Mouse (Mus musculus) forebrain, embryonic 14.5 days (tissue): ENCODE data around the gene Cks2. TPM values are rescaled to one million over a fixed set of nuclear protein-coding genes. Genes with fewer than 3 reads are reported as not detected.

ENCODE experiments used
- ATAC-seq: fragments of 200-750 bp; cut with Nextera tagmentation; 2 replicates; pipeline ENCODE4 v1.8.0; 2017; ENCODE audit warnings: mild to moderate bottlenecking, moderate library complexity
- DNase-seq: peaks from one replicate; pipeline ENCODE4 v3.0.0-alpha.2; 2015; ENCODE audit warnings: low spot score
- H3K27ac ChIP-seq: fragments of 300-500 bp; sonication (generic); 2 replicates; pipeline ENCODE4 v1.5.1; 2014; ENCODE audit warnings: low read depth, mild to moderate bottlenecking, control low read depth, low read length, moderate library complexity
- H3K27me3 ChIP-seq: fragments of 300-500 bp; sonication (generic); replicated peaks from 2 replicates; pipeline ENCODE4 v1.6.1; 2014; ENCODE audit warnings: low read length, control low read depth, mixed read lengths; ENCODE audit not compliant: control insufficient read depth, insufficient read depth
- H3K36me3 ChIP-seq: fragments of 300-500 bp; sonication (generic); 2 replicates; pipeline ENCODE4 v1.6.1; 2014; ENCODE audit warnings: low read length, control low read depth; ENCODE audit not compliant: control insufficient read depth, insufficient read depth
- H3K4me1 ChIP-seq: fragments of 300-500 bp; sonication (generic); 2 replicates; pipeline ENCODE4 v1.6.1; 2014; ENCODE audit warnings: antibody characterized with exemption, low read length, control low read depth; ENCODE audit not compliant: control insufficient read depth, insufficient read depth
- H3K4me2 ChIP-seq: fragments of 300-500 bp; sonication (generic); 2 replicates; pipeline ENCODE4 v1.6.1; 2014; ENCODE audit warnings: mild to moderate bottlenecking, control low read depth, low read length
- H3K4me3 ChIP-seq: fragments of 300-500 bp; sonication (generic); 2 replicates; pipeline ENCODE4 v1.5.1; 2014; ENCODE audit warnings: low read depth, low read length, control low read depth
- H3K9ac ChIP-seq: fragments of 300-500 bp; sonication (generic); 2 replicates; pipeline ENCODE4 v1.6.1; 2014; ENCODE audit warnings: mild to moderate bottlenecking, low read length, control low read depth, moderate library complexity
- H3K9me3 ChIP-seq: fragments of 300-500 bp; sonication (generic); replicated peaks from 2 replicates; pipeline ENCODE4 v1.6.1; 2016; ENCODE audit warnings: low read length, control low read depth, mixed read lengths; ENCODE audit not compliant: control insufficient read depth
- WGBS: fragments of 180-500 bp; shearing (Covaris S2); extraction: QIAGEN DNeasy Blood & Tissue Kit; methylation state at CpG from one replicate; pipeline ENCODE4 v1.1.7; 2014; 5-methylcytosine and 5-hydroxymethylcytosine counted together
- polyA plus RNA-seq: library from polyadenylated mRNA; unstranded; fragments of >200 nt; fragmentation: Nextera tagmentation; extraction: Ambion mirVana; gene quantifications from 2 replicates; pipeline ENCODE4 v1.2.1, GENCODE M21; 2014

Gene Cks2
- polyA plus RNA-seq, 1 experiment from 2014 or later, result 215 TPM

DNA sequence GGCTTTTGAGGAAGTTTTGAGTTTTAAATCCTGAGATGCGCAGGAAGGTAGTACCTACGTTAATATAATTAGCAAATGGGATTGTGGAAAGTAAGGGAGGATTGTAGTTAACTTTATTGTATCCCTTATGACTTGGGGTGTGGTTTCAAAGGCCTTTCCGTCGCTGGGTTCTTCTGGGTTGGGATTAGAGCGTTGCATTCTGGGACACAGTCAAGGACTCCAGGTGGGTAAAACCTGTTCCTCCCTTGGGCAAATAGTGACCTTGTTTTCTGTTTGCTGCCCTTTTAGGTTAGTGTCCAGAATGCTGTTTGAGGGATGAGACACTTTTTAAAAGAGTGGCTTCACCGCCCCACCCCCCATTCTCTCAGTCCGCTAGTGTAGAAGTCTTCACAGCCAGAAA lies 840 bp downstream of the Cks2 start:
- Histone ChIP-seq H3K4me1 (peaks cover 16% of the 10 kb centered on the region; the same call in 1 of the 2 replicates), H3K4me2 (peak overlapping the region; percentile 79), H3K36me3 (no peaks in the 10 kb centered on the region), H3K4me3 (peak overlapping the region; percentile 69), H3K9me3 (no peaks in the 10 kb centered on the region), H3K27me3 (no peaks in the 10 kb centered on the region), H3K27ac (peak overlapping the region; percentile 48; the same call in 1 of the 2 replicates), H3K9ac (peak overlapping the region; percentile 85)
- WGBS, result under 1% methylated on average over 7 of the region's 7 CpGs
- ATAC-seq (no peak), DNase-seq (peak; percentile 14)

DNA sequence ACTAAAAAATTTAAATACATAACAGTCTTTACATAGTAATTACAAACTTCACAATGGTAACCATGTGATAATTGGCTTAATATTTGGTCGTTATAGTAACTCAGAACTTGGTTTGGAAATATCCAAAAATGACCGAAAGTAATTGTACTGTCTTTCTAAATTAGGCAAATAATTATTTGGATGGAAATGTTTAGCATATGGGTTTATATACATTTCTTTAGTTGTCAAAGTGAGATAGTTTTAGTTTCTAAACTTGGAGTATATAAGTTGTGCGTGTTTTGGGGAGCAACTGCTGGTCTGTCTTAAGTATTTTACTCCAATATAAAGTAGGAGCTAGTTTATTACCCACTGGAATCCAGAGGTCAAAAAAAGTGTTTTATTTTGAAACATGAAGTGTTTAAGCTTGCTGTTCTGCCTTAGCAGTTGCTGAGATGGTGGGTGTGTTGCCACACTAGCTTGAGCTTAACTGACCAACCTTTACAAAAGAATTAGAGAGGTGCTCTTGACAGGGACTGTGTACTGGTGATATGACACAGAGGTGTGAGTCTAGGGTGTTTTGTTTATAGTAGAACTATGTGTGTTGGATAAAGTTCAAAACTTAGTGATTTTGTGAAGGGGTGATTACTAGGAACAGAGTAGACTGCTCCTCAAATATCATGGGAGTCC lies 1.5 kb downstream of the Cks2 start:
- 26% methylated on average over 3 of the region's 3 CpGs for WGBS
- H3K36me3 ChIP-seq, result no peaks in the 10 kb centered on the region
- peak overlapping the region; percentile 85 for H3K9ac ChIP-seq
- no peak overlapping the region for H3K27ac ChIP-seq
- peak overlapping the region; percentile 69 for H3K4me3 ChIP-seq
- ATAC-seq (no peak), DNase-seq (no peak)
- peaks cover 19% of the 10 kb centered on the region for H3K4me1 ChIP-seq
- peak overlapping the region; percentile 79 for H3K4me2 ChIP-seq
- no peaks in the 10 kb centered on the region for H3K9me3 ChIP-seq
- no peaks in the 10 kb centered on the region for H3K27me3 ChIP-seq

DNA sequence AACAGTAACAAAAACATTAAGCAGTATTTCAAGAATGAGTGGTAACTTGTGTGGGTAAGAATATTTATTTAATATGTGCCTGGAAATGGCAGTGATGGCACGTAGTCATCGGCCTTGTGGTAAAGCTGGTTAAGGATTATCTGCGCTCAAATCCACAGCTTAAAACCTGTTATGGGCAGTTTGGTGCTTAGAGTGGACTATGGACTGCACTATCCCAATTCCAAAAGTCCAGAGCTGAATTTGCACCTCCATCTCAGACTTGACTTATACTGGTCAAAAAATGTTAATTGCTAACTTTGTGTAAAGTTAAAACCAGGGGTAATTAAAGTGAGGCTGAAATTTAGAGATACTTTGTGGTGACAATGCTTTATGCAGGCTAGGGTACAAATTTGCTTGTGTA lies 2.7 kb downstream of the Cks2 start:
- 93% methylated on average over 3 of the region's 3 CpGs for WGBS
- H3K9me3 ChIP-seq, result no peaks in the 10 kb centered on the region
- no peak overlapping the region for H3K27ac ChIP-seq
- H3K4me2 ChIP-seq, result peak overlapping the region; percentile 79
- H3K9ac ChIP-seq, result peak overlapping the region; percentile 32; the same call in 1 of the 2 replicates
- no peaks in the 10 kb centered on the region for H3K27me3 ChIP-seq
- DNase-seq, result no peak
- H3K4me1 ChIP-seq, result peaks cover 21% of the 10 kb centered on the region
- no peak overlapping the region for H3K4me3 ChIP-seq
- ATAC-seq, result no peak
- H3K36me3 ChIP-seq, result peaks cover 2% of the 10 kb centered on the region; the same call in 1 of the 2 replicates

DNA sequence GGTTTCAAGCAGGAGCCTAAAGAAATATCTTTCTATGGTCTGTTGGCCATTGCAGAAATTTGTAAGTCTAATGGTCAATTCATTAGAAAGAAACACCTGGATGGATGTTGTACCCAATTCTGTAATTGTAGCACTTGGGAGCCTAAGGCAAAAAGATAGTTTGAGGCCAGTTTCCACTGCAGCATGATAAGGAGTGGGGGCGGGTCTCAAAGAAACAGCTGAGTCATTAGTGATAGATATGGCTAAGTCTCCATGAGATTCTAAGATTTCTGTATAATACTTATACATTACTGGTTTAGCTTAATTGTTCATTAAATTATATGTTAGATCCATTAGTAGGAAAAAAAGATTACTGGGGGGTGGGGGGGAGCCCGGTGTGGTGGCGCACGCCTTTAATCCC lies 3.2 kb downstream of the Cks2 start:
- no peak for ATAC-seq

GRCm38 (mm10) chr13:51649740-51650139 lies 4.7 kb downstream of the Cks2 start:
- 45% methylated on average over 1 of the region's 1 CpGs for WGBS

More for the DNA sequence above, 3.2 kb downstream of the Cks2 start:
- no peak for DNase-seq
- whole genome bisulfite sequencing, result 85% methylated on average over 4 of the region's 4 CpGs
- H3K27me3 ChIP-seq, result no peaks in the 10 kb centered on the region
- H3K9ac ChIP-seq, result no peak overlapping the region
- H3K4me1 ChIP-seq, result peaks cover 21% of the 10 kb centered on the region
- peaks cover 6% of the 10 kb centered on the region; the same call in 1 of the 2 replicates for H3K36me3 ChIP-seq
- no peak overlapping the region for H3K27ac ChIP-seq
- H3K4me3 ChIP-seq, result no peak overlapping the region
- no peaks in the 10 kb centered on the region for H3K9me3 ChIP-seq
- H3K4me2 ChIP-seq, result peak overlapping the region; percentile 79; the same call in 1 of the 2 replicates

GRCm38 (mm10) chr13:51651408-51652064 lies 6.5 kb downstream of the Cks2 start, which contains the start of gene Secisbp2:
Gene Secisbp2 (plus strand): TSS chr13:51651697.
- peak within 1 kb of the TSS; percentile 66 for H3K4me3 ChIP-seq
- peak within 1 kb of the TSS; percentile 89 for H3K27ac ChIP-seq
- DNase-seq (peak; percentile 97), ATAC-seq (peak; percentile 98)
- H3K36me3 ChIP-seq, result peaks cover 35% of the 10 kb centered on the region
- no peaks in the 10 kb centered on the region for H3K9me3 ChIP-seq
- H3K27me3 ChIP-seq, result no peaks in the 10 kb centered on the region
- H3K9ac ChIP-seq, result peak within 1 kb of the TSS; percentile 74
- peak within 1 kb of the TSS; percentile 79 for H3K4me2 ChIP-seq
- H3K4me1 ChIP-seq, result peaks cover 21% of the 10 kb centered on the region
- WGBS, result under 1% methylated on average over 69 of the region's 69 CpGs

More at GRCm38 (mm10) chr13:51649740-51650139, 4.7 kb downstream of the Cks2 start:
- Histone ChIP-seq H3K27me3 (no peaks in the 10 kb centered on the region), H3K9me3 (no peaks in the 10 kb centered on the region), H3K36me3 (peaks cover 18% of the 10 kb centered on the region; the same call in 1 of the 2 replicates), H3K4me2 (no peak overlapping the region), H3K4me1 (peaks cover 21% of the 10 kb centered on the region), H3K27ac (no peak overlapping the region), H3K4me3 (no peak overlapping the region), H3K9ac (no peak overlapping the region)
- no peak for DNase-seq
- ATAC-seq, result no peak

GRCm38 (mm10) chr13:51653159-51653558 lies 8.1 kb downstream of the Cks2 start:
- Histone ChIP-seq H3K4me1 (peaks cover 7% of the 10 kb centered on the region), H3K9ac (no peak overlapping the region), H3K36me3 (peaks cover 51% of the 10 kb centered on the region), H3K9me3 (no peaks in the 10 kb centered on the region), H3K27me3 (no peaks in the 10 kb centered on the region), H3K4me3 (no peak overlapping the region), H3K4me2 (no peak overlapping the region), H3K27ac (no peak overlapping the region)
- WGBS, result 94% methylated on average over 6 of the region's 6 CpGs
- DNase-seq (no peak), ATAC-seq (no peak)

DNA sequence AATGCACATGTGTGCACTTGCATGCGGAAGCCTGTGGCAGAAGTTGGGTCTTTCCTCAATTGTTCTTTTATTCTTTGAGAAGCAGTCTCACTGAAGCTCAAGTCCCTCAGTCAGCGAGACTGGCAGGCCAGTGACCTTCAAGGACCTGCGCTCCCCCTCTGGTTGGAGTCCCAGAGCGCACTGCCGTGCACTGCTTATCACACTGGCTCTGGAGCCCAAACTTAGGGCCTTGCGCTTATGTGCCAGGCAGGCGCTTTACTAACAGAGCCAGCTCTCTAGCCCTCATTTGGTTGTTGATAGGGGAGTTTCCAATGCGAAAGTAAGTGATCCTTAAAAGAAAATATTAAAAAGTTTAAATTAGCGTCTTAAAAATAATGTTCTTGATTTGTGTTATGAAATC lies 8.9 kb downstream of the Cks2 start:
- H3K27ac ChIP-seq, result no peak overlapping the region
- no peak overlapping the region for H3K4me3 ChIP-seq
- DNase-seq (no peak), ATAC-seq (no peak)
- 97% methylated on average over 9 of the region's 9 CpGs for WGBS
- H3K9ac ChIP-seq, result no peak overlapping the region
- peaks cover 7% of the 10 kb centered on the region for H3K4me1 ChIP-seq
- no peaks in the 10 kb centered on the region for H3K9me3 ChIP-seq
- peaks cover 57% of the 10 kb centered on the region for H3K36me3 ChIP-seq
- no peaks in the 10 kb centered on the region for H3K27me3 ChIP-seq
- H3K4me2 ChIP-seq, result no peak overlapping the region
